8 mouse cellular contexts compared by ENCODE assay signal in genomic region chr13:46728411-46728810, GRCm38 (mm10). TPM values are rescaled to one million over a fixed set of nuclear protein-coding genes. Genes with fewer than 3 reads are reported as not detected.
DNase-seq lines count a peak whose midpoint lies in the region; ATAC-seq and TF ChIP-seq lines count a peak whose summit lies in the region.

No protein-coding gene starts in this region.

- WGBS in heart, embryonic 15.5 days: 29% methylated on average over 5 of the region's 5 CpGs
- 30% methylated on average over 5 of the region's 5 CpGs for WGBS in forebrain, postnatal 0 days
- 29% methylated on average over 5 of the region's 5 CpGs for WGBS in liver, postnatal 0 days (ENCODE audit: insufficient replicate concordance)

- H3K9ac ChIP-seq in heart, embryonic 15.5 days: peak overlapping the region; percentile 48
- peak overlapping the region; percentile 88; the same call in 1 of the 2 replicates for H3K9ac ChIP-seq in forebrain, postnatal 0 days
- peak overlapping the region; percentile 67 for H3K9ac ChIP-seq in liver, postnatal 0 days (replicated peaks)

- peak overlapping the region; percentile 73 for H3K27ac ChIP-seq in heart, embryonic 15.5 days
- peak overlapping the region; percentile 96 for H3K27ac ChIP-seq in forebrain, postnatal 0 days (ENCODE audit: low read depth, low read length)
- peak overlapping the region; percentile 95 for H3K27ac ChIP-seq in liver, postnatal 0 days (ENCODE audit: low read depth)

- no peak for TF ChIP-seq CTCF in G1E (IDR thresholded peaks at IDR 0.05; ENCODE audit: low read depth, low read length)
- no peak for TF ChIP-seq CTCF in forebrain, postnatal 0 days (IDR thresholded peaks at IDR 0.05; ENCODE audit: low read depth)
- TF ChIP-seq CTCF in liver, postnatal 0 days (IDR thresholded peaks at IDR 0.05; ENCODE audit: low read depth): no peak

- H3K4me1 ChIP-seq in heart, embryonic 15.5 days (replicated peaks): peaks cover 16% of the 10 kb centered on the region
- H3K4me1 ChIP-seq in G1E (ENCODE audit: insufficient read depth, low read depth, low read length): peaks cover 22% of the 10 kb centered on the region
- H3K4me1 ChIP-seq in forebrain, postnatal 0 days (ENCODE audit: insufficient read depth): peaks cover 3% of the 10 kb centered on the region; the same call in 1 of the 2 replicates
- peaks cover 16% of the 10 kb centered on the region for H3K4me1 ChIP-seq in liver, postnatal 0 days (ENCODE audit: insufficient read depth)

- H3K36me3 ChIP-seq in heart, embryonic 15.5 days: no peaks in the 10 kb centered on the region
- peaks cover 8% of the 10 kb centered on the region for H3K36me3 ChIP-seq in G1E (replicated peaks)
- no peaks in the 10 kb centered on the region for H3K36me3 ChIP-seq in forebrain, postnatal 0 days (ENCODE audit: insufficient read depth)
- H3K36me3 ChIP-seq in liver, postnatal 0 days (replicated peaks; ENCODE audit: insufficient read depth, low read length): no peaks in the 10 kb centered on the region

- no peak for DNase-seq in heart, adult 18-20 months
- no peak for DNase-seq in G1E (ENCODE audit: low spot score)
- DNase-seq in forebrain, postnatal 0 days: no peak
- DNase-seq in liver, postnatal 0 days: no peak
- DNase-seq in right cerebral cortex, postnatal 14 days: no peak
- no peak for DNase-seq in c-Kit-positive CD71-positive TER-119-positive erythroid progenitor cells, embryonic 14.5 days (ENCODE audit: low spot score)
- DNase-seq in gastrocnemius, adult 18-20 months (ENCODE audit: low spot score): no peak

- peak overlapping the region; percentile 99 for H3K4me3 ChIP-seq in heart, embryonic 15.5 days
- H3K4me3 ChIP-seq in G1E (ENCODE audit: low read depth, low read length): peak overlapping the region; percentile 89
- H3K4me3 ChIP-seq in forebrain, postnatal 0 days (ENCODE audit: low read depth, low read length): peak overlapping the region; percentile 94
- peak overlapping the region; percentile 74 for H3K4me3 ChIP-seq in liver, postnatal 0 days (ENCODE audit: low read depth, low read length)

- no peaks in the 10 kb centered on the region for H3K27me3 ChIP-seq in heart, embryonic 15.5 days
- no peaks in the 10 kb centered on the region for H3K27me3 ChIP-seq in G1E (ENCODE audit: insufficient read depth, low read length)
- H3K27me3 ChIP-seq in forebrain, postnatal 0 days (ENCODE audit: insufficient read depth, low read length): no peaks in the 10 kb centered on the region
- no peaks in the 10 kb centered on the region for H3K27me3 ChIP-seq in liver, postnatal 0 days (ENCODE audit: insufficient read depth, low read length)

- no peak for ATAC-seq in heart, embryonic 15.5 days (replicated peaks; ENCODE audit: insufficient number of reproducible peaks, insufficient read depth, low FRiP score, low read depth)
- no peak for ATAC-seq in G1E (ENCODE audit: extremely low read depth, insufficient number of reproducible peaks, low FRiP score, poor library complexity, severe bottlenecking)
- no peak for ATAC-seq in forebrain, postnatal 0 days
- ATAC-seq in liver, postnatal 0 days: no peak

- no peaks in the 10 kb centered on the region for H3K9me3 ChIP-seq in heart, embryonic 15.5 days (replicated peaks)
- no peaks in the 10 kb centered on the region; the same call in 1 of the 2 replicates for H3K9me3 ChIP-seq in G1E (replicated peaks)
- H3K9me3 ChIP-seq in forebrain, postnatal 0 days (ENCODE audit: low read length): no peaks in the 10 kb centered on the region
- no peaks in the 10 kb centered on the region for H3K9me3 ChIP-seq in liver, postnatal 0 days (ENCODE audit: low read length)

- H3K4me2 ChIP-seq in heart, embryonic 15.5 days: peak overlapping the region; percentile 66
- H3K4me2 ChIP-seq in forebrain, postnatal 0 days (ENCODE audit: low read depth): peak overlapping the region; percentile 71
- H3K4me2 ChIP-seq in liver, postnatal 0 days (ENCODE audit: low read depth, low read length): peak overlapping the region; percentile 86

- no peak for TF ChIP-seq EP300 in liver, postnatal 0 days (IDR thresholded peaks at IDR 0.05; ENCODE audit: low read depth)

RNA-seq across cellular contexts. Expression of gene Nup153, which starts 0.7 kb away (rescaled TPM):
- 10.3 and 14.3 TPM in 2 replicates for polyA plus RNA-seq in heart, embryonic 15.5 days (2015; fragmentation: Nextera tagmentation; extraction: Ambion mirVana)
- total RNA-seq in heart, adult 18-20 months (2021): 10 to 100 TPM; 33.6 to 40.2 TPM
- total RNA-seq in G1E (2014; fragmentation: Nextera tagmentation) (186 and 235 TPM in 2 replicates), G1E (2017) (89.2 and 92.3 TPM in 2 replicates)
- 21.1 and 24.8 TPM in 2 replicates for polyA plus RNA-seq in G1E (2012)
- 60.6 and 62.4 TPM in 2 replicates for total RNA-seq in forebrain, postnatal 0 days (2014; rRNA removed)
- 7.3 and 11.5 TPM in 2 replicates for polyA plus RNA-seq in forebrain, postnatal 0 days (2015; fragmentation: Nextera tagmentation; extraction: Ambion mirVana)
- polyA plus RNA-seq in liver, postnatal 0 days (2015; fragmentation: Nextera tagmentation; extraction: Ambion mirVana): 6.6 and 8.0 TPM in 2 replicates
- 10 to 100 TPM; 40.1 to 41.3 TPM for total RNA-seq in gastrocnemius, adult 18-20 months (2021)

RNA-seq across cellular contexts. Expression of gene Fam8a1, which starts 59.1 kb away (rescaled TPM):
- 9.3 and 9.5 TPM in 2 replicates for polyA plus RNA-seq in heart, embryonic 15.5 days (2015; fragmentation: Nextera tagmentation; extraction: Ambion mirVana)
- total RNA-seq in heart, adult 18-20 months (2021): 10 to 100 TPM; 31.7 to 37.0 TPM
- total RNA-seq in G1E (2014; fragmentation: Nextera tagmentation) (39.4 and 44.9 TPM in 2 replicates), G1E (2017) (26.3 and 29.0 TPM in 2 replicates)
- polyA plus RNA-seq in G1E (2012): 7.2 and 9.8 TPM in 2 replicates
- 63.0 and 73.8 TPM in 2 replicates for total RNA-seq in forebrain, postnatal 0 days (2014; rRNA removed)
- 13.6 and 18.8 TPM in 2 replicates for polyA plus RNA-seq in forebrain, postnatal 0 days (2015; fragmentation: Nextera tagmentation; extraction: Ambion mirVana)
- 4.4 TPM in 2 replicates for polyA plus RNA-seq in liver, postnatal 0 days (2015; fragmentation: Nextera tagmentation; extraction: Ambion mirVana)
- total RNA-seq in gastrocnemius, adult 18-20 months (2021): 10 to 100 TPM; 28.7 to 33.2 TPM
